Mouse (Mus musculus) monocyte, adult 5-6 weeks (primary cell): Measurements from ENCODE around the gene Trp53rka. TPM values are rescaled to one million over a fixed set of nuclear protein-coding genes. Genes with fewer than 3 reads are reported as not detected.

ENCODE experiments used
- ATAC-seq: fragments of 153-309, 156-312 bp; replicated peaks from 2 replicates; pipeline ENCODE4 v1.8.0; 2017; ENCODE audit warnings: mild to moderate bottlenecking; ENCODE audit not compliant: low TSS enrichment, insufficient number of reproducible peaks, severe bottlenecking, poor library complexity, low FRiP score
- total RNA-seq: library from RNA; stranded (forward); fragments of 200-1000, 200-491, 200-594 nt; gene quantifications from 3 replicates; pipeline ENCODE4 v1.2.3, GENCODE M21; 2017

The Trp53rka gene
- total RNA-seq, 1 experiment from 2014 or later = 5.4 TPM

DNA sequence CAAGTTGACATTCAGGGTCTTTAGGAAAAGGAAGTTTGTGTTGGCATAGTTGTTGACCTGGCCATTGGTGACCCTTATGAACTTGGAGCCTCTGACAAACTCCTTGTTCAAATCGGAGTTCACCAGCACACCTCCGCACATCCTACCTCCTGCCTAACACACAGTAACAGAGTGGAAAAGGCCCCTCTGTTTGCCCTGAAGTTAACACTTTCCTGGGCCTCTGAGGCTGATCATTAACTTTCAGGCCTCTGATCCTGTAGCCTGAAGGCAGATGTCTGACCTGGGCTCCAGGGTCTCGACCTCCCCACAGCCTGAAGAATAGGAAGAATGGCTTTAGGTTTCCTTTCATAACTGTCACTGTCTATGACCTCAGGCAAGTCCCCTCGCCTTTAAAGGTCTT is 51.5 kb downstream of the Trp53rka start:
- no peak for ATAC-seq

Other genes starting within 250 kb of the Trp53rka start
- gene Slc35c2, start 205.5 kb downstream of the Trp53rka start, total RNA-seq = 40.2 to 52.6 TPM (median 47.2 TPM) in 3 replicates
- 120 to 175 TPM (median 140 TPM) in 3 replicates for gene Elmo2, start 166.8 kb downstream of the Trp53rka start, total RNA-seq
- not detected in 3 replicates for gene Zfp663, start 124.6 kb downstream of the Trp53rka start, total RNA-seq
- not detected in 3 replicates for gene Zfp334, start 105.1 kb downstream of the Trp53rka start, total RNA-seq
- 0.19 TPM in 1 of 3 replicates, not detected in the others for gene Ocstamp, start 92.9 kb downstream of the Trp53rka start, total RNA-seq
- not detected in 3 replicates for gene Slc13a3, start 20.1 kb downstream of the Trp53rka start, total RNA-seq
- 0.68 TPM in 1 of 3 replicates, not detected in the others for gene Slc2a10, start 10.5 kb upstream of the Trp53rka start, total RNA-seq
- gene Eya2, start 101.7 kb upstream of the Trp53rka start, total RNA-seq = 6.4 to 28.6 TPM (median 10.3 TPM) in 3 replicates